Mouse (Mus musculus) forebrain, postnatal 0 days (tissue): ENCODE measurements at regions not wholly inside any gene's neighbourhood (a gene's known extent, or its start where the extent isn't known, plus 50 kb on each side); places are given as distances from the start of the nearest gene placed in this dataset.

Experiments used
- ATAC-seq: fragments of 200-750 bp; cut with Nextera tagmentation; 2 replicates; pipeline ENCODE4 v1.8.0; 2017; ENCODE audit warnings: mild to moderate bottlenecking, moderate library complexity
- DNase-seq: peaks from one replicate; pipeline ENCODE4 v3.0.0-alpha.2; 2015
- H3K27ac ChIP-seq: fragments of 300-500 bp; sonication (generic); 2 replicates; pipeline ENCODE4 v1.5.1; 2014; ENCODE audit warnings: low read depth, mild to moderate bottlenecking, antibody characterized with exemption, low read length, moderate library complexity, mixed read lengths
- H3K27me3 ChIP-seq: fragments of 300-500 bp; sonication (generic); 2 replicates; pipeline ENCODE4 v1.6.1; 2014; ENCODE audit warnings: mild to moderate bottlenecking, low read length, mixed read lengths; ENCODE audit not compliant: insufficient read depth
- H3K36me3 ChIP-seq: fragments of 300-500 bp; sonication (generic); 2 replicates; pipeline ENCODE4 v1.6.1; 2014; ENCODE audit warnings: mild to moderate bottlenecking, moderate library complexity; ENCODE audit not compliant: insufficient read depth
- H3K4me1 ChIP-seq: fragments of 300-500 bp; sonication (generic); 2 replicates; pipeline ENCODE4 v1.6.1; 2014; ENCODE audit warnings: antibody characterized with exemption; ENCODE audit not compliant: insufficient read depth
- H3K4me2 ChIP-seq: fragments of 300-500 bp; sonication (generic); 2 replicates; pipeline ENCODE4 v1.6.1; 2014; ENCODE audit warnings: low read depth, mild to moderate bottlenecking, moderate library complexity
- H3K4me3 ChIP-seq: fragments of 300-500 bp; sonication (generic); 2 replicates; pipeline ENCODE4 v1.5.1; 2014; ENCODE audit warnings: low read depth, low read length, mixed read lengths
- H3K9ac ChIP-seq: fragments of 300-500 bp; sonication (generic); 2 replicates; pipeline ENCODE4 v1.6.1; 2014; ENCODE audit warnings: mild to moderate bottlenecking
- H3K9me3 ChIP-seq: fragments of 300-500 bp; sonication (generic); 2 replicates; pipeline ENCODE4 v1.6.1; 2016; ENCODE audit warnings: low read length
- CTCF ChIP-seq: sonication (generic); IDR thresholded peaks from 2 replicates; pipeline ENCODE4 v1.5.1; 2016; ENCODE audit warnings: antibody characterized with exemption, control low read depth, low read depth
- WGBS: fragments of 180-500 bp; shearing (Covaris S2); extraction: QIAGEN DNeasy Blood & Tissue Kit; methylation state at CpG from one replicate; pipeline ENCODE4 v1.1.7; 2014; 5-methylcytosine and 5-hydroxymethylcytosine counted together

- TF ChIP-seq CTCF, result no peak
- 93% methylated on average over 3 of the region's 3 CpGs for WGBS
- DNase-seq (no peak), ATAC-seq (no peak)
- Histone ChIP-seq H3K4me3 (no peak overlapping the region), H3K36me3 (no peaks in the 10 kb centered on the region), H3K4me1 (no peaks in the 10 kb centered on the region), H3K27me3 (no peaks in the 10 kb centered on the region), H3K9ac (no peak overlapping the region), H3K4me2 (no peak overlapping the region), H3K27ac (no peak overlapping the region), H3K9me3 (no peaks in the 10 kb centered on the region)
These were observed 389.0 kb upstream of the Adgrl2 start for GRCm38 (mm10) chr3:149379249-149379865.

- H3K4me1 ChIP-seq, result no peaks in the 10 kb centered on the region
- DNase-seq (no peak), ATAC-seq (no peak)
- no peaks in the 10 kb centered on the region for H3K9me3 ChIP-seq
- H3K9ac ChIP-seq, result no peak overlapping the region
- no peaks in the 10 kb centered on the region for H3K27me3 ChIP-seq
- no peak overlapping the region for H3K4me3 ChIP-seq
- H3K4me2 ChIP-seq, result no peak overlapping the region
- WGBS, result 83% methylated on average over 5 of the region's 5 CpGs
- no peaks in the 10 kb centered on the region for H3K36me3 ChIP-seq
- H3K27ac ChIP-seq, result no peak overlapping the region
- TF ChIP-seq CTCF, result no peak
These were observed 381.1 kb upstream of the Adgrl2 start for GRCm38 (mm10) chr3:149371439-149371838.

GRCm38 (mm10) chr3:149370517-149371227 lies 380.3 kb upstream of the Adgrl2 start:
- DNase-seq (no peak), ATAC-seq (no peak)
- H3K27me3 ChIP-seq, result no peaks in the 10 kb centered on the region
- TF ChIP-seq CTCF, result no peak
- no peaks in the 10 kb centered on the region for H3K36me3 ChIP-seq
- no peaks in the 10 kb centered on the region for H3K9me3 ChIP-seq
- no peaks in the 10 kb centered on the region for H3K4me1 ChIP-seq
- no peak overlapping the region for H3K4me2 ChIP-seq
- H3K4me3 ChIP-seq, result no peak overlapping the region
- no peak overlapping the region for H3K27ac ChIP-seq
- H3K9ac ChIP-seq, result no peak overlapping the region
- 94% methylated on average over 6 of the region's 6 CpGs for WGBS

- Histone ChIP-seq H3K27ac (no peak overlapping the region), H3K4me2 (no peak overlapping the region), H3K36me3 (no peaks in the 10 kb centered on the region), H3K4me1 (no peaks in the 10 kb centered on the region), H3K9ac (no peak overlapping the region), H3K27me3 (no peaks in the 10 kb centered on the region), H3K4me3 (no peak overlapping the region), H3K9me3 (no peaks in the 10 kb centered on the region)
- no peak for ATAC-seq
- no peak for DNase-seq
- TF ChIP-seq CTCF, result no peak
- 67% methylated on average over 3 of the region's 3 CpGs for WGBS
These were observed 377.5 kb upstream of the Adgrl2 start for GRCm38 (mm10) chr3:149367888-149368287.

GRCm38 (mm10) chr3:149360164-149360563 lies 369.8 kb upstream of the Adgrl2 start:
- no peaks in the 10 kb centered on the region for H3K27me3 ChIP-seq
- no peak overlapping the region for H3K4me2 ChIP-seq
- H3K27ac ChIP-seq, result no peak overlapping the region
- 73% methylated on average over 2 of the region's 2 CpGs for WGBS
- no peaks in the 10 kb centered on the region for H3K9me3 ChIP-seq
- peaks cover 10% of the 10 kb centered on the region for H3K4me1 ChIP-seq
- no peak overlapping the region for H3K9ac ChIP-seq
- ATAC-seq (no peak), DNase-seq (no peak)
- no peak for TF ChIP-seq CTCF
- no peaks in the 10 kb centered on the region for H3K36me3 ChIP-seq
- H3K4me3 ChIP-seq, result no peak overlapping the region

GRCm38 (mm10) chr3:149358570-149359193 lies 368.3 kb upstream of the Adgrl2 start:
- Histone ChIP-seq H3K36me3 (no peaks in the 10 kb centered on the region), H3K9ac (peak overlapping the region; percentile 44; the same call in 1 of the 2 replicates), H3K4me1 (peaks cover 10% of the 10 kb centered on the region), H3K9me3 (no peaks in the 10 kb centered on the region), H3K27me3 (no peaks in the 10 kb centered on the region), H3K4me3 (peak overlapping the region; percentile 23), H3K27ac (no peak overlapping the region), H3K4me2 (peak overlapping the region; percentile 52)
- no peak for TF ChIP-seq CTCF
- ATAC-seq (peak; percentile 54), DNase-seq (no peak)
- 10% methylated on average over 6 of the region's 6 CpGs for WGBS
